Mouse (Mus musculus) gastrocnemius, postnatal 4 days (tissue): ENCODE measurements around the gene Prss46. TPM values are rescaled to one million over a fixed set of nuclear protein-coding genes. Genes with fewer than 3 reads are reported as not detected.

Experiments
- DNase-seq, 2 experiments: peaks; one replicate each; pipeline ENCODE4 v3.0.0; 2021 to 2022; ENCODE audit warnings: low spot score in 2 of 2, mixed read lengths in 2 of 2
- total RNA-seq, 2 experiments: library from RNA; stranded (reverse); gene quantifications; 2 replicates each; pipeline ENCODE4 v1.2.3; 2021

The Prss46 gene
- total RNA-seq, 2 experiments from 2014 or later = not detected

DNA sequence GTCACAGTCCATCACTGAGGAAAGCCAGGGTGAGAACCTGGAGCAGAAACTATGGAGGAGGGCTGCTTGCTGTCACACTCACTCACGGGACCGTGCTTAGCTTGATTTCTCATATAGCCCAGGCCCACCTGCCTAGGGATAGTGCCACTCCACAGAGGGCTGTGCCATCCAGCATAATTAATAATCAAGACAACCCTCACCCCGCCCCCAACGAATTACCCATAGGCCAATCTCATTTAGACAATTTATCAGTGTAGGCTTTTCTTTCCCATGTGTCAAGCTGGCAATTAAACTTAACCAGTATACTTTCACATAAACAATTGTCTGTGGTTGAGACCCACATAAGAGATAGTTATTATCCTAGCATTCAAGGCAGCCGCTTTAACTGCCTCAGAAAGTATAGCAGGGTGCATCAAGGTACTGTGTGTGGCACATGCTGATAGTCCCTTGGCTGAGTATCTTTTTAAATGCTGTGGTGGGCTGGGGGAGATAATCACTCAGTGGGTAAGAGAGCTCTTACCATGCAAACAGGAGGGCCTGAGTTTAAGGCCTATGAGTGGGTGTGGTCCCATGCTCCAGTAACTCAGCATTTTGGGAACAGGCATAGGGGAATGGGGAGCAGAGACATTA is 14.8 kb downstream of the Prss46 start:
- no peak for DNase-seq

GRCm38 (mm10) chr9:110871030-110871429 is 26.7 kb downstream of the Prss46 start:
- no peak for DNase-seq

DNA sequence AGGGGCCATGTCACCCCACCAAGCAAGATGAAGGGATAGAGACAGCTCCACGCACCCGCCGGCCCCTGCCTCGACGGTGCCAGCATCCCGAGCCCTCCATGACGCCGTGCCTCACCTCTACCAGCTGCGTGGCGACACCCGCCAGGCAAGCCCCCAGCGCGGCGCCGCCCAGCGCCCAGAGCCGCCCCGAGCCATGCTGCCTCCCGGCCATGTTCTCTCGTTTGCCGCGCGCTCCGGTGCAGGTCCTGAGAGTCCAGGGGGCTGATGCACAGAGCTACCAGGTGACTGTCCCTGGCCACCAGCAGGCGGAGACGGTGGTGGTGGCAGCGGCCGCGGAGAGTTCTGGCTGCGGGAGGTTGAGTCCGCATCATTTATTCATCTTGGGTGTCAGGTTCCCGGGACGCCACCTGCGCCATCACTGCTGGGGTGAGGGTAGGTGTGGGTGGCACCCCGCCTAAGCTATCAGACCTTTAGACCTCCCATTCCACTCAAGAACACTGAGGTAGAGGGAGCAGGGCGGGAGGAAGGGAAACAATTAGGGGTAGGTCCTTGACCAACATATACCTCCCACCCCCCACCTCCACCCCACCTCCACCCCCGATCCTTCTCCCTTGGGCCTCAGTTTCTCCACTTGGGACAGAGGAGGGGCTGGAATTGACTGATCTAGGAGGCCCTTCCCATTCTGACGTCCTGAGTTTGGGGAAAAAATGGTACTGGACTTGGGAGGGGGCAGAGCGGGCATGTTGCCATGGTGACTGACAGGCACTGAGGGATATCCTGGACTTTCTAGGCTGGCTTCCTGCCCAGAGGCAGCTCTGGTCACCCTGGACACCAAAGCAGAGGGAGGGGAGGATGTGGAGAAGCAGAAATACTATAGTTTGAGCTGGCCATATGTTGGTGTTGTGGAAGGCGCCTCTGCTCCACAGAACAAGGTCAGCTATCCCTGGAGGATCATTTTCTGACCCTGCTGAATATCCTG is 29.7 kb downstream of the Prss46 start:
- DNase-seq = no peak

DNA sequence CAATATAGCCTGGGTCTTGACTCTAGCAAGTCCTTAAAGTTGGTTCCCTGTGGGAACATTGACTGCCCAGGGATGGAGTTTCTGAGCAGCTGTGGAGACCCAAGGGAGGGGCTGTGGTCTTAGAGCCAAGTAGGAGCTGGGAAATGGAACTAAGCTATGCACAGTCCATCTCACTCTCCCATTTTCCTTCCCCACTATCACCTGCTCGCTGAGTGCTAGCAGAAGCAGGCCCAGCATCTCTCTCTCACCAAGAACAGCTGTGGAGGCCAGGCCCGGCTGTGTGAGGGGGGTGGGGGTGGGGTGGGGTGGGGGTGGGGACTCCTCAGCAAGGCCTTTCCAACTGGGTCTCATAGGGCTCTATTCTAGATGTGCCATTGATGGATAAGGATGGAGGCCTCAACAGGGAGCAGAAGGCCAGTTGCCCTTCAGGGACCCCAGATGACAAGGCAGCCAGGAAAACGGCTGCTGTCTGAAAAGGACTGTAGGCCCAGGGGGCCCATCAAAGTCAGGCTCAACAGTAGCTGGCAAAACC is 30.4 kb downstream of the Prss46 start:
- DNase-seq = no peak

DNA sequence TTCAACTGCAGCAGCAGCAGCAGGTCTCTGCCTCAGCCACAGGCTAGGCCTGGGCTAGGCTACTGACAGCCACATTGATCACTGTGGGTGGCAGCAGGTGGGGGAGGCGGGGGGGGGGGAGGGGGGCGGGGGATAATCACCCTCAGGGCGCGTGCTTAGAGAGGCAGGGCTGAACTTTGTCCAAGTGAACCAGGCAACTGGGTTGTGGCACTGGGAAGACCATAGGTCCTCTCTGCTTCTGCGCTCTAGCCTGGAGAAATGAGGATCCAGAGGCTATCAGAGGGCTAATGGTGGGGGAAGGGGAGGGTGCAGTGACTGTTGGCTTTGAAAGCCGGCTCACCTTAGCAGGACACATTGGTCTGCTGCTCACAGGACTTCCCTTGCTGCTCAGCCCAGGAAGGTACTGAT is 31.0 kb downstream of the Prss46 start:
- DNase-seq = no peak

GRCm38 (mm10) chr9:110877353-110877752 is 33.0 kb downstream of the Prss46 start:
- no peak for DNase-seq

DNA sequence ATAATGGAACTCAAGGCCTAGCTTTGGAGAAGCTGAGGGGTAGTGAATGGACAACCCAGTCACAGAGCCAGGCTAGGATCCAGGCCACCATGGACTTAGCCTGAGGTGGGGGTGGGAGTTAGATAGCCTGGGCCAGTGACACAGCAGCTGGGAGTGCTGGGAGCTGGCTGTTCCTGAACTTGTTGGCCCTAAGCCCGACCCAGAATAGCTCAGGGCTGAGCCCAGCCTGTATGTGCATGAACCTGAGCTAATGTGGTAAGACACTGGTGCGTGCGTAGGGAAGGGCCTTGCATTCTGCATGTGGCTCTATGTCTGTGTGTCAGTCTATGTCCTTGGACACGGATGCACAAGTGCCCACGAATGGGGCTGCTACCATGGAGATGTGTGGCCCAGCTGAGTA is 33.6 kb downstream of the Prss46 start:
- DNase-seq = peak; percentile 46 to 75

DNA sequence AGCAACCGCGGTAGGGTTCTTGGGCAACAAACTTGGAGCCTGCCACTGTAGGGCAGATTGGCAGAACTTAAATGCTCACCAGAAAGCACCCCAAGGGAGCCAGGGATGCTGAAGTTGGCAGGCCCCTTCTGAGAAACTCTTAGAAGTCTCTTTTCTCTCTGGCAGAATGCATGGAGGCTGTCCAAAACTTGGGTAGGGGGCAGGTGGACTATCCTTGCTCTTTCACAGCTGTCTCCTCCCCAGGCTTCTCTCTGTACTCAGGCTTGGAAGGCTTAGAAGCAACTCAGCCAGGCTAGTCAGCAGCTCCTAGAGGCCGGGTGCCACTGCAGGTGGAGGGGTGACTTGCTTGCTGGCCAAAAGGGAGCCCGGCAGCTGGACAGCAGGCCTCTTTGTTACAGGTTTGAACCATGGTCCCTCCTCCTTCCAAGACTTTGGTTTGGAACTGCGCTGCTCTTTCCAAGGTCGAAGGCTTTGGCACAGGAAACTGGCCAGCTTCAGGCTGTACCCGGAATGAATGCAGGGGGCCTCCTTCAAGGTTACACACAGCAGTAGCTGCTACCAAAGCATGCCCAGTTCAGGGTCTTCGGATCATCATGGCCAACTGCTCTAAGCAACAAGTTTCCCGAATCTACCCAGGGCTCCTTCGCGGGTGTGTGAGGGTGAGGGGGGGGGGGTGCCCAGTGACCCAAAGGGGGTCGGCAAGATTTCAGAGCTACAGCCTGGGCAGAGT is 35.0 kb downstream of the Prss46 start, which contains the start of gene Als2cl:
Als2cl (plus strand) TSS at position 680 of the 730 bp plus-strand sequence.
- no peak for DNase-seq

- peak; percentile 30 to 62 for DNase-seq
Measured at GRCm38 (mm10) chr9:110879998-110880561, 35.8 kb downstream of the Prss46 start, which contains the start of gene Tmie. Tmie (minus strand) TSS chr9:110880113.

DNA sequence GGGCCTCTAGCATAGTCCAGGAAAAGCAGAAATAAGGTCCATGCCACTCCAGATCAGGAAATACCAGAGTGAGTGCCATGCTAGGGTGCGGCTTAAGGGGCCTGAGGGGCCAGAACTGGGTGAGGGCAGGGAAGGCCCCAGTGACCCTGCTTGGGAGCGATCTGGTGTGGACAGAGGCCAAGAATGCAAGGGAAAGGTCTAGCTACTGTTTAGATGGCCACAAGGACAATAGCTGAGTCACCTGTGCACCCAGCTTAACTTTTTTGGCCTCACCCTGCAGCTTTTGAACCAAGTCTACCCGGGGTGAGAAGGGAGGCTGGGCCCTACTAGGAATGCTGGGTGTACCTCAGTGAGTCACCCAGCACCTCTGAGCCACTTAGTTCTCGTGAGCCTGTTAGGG is 36.5 kb downstream of the Prss46 start:
- DNase-seq = no peak

GRCm38 (mm10) chr9:110881953-110882352 is 37.6 kb downstream of the Prss46 start:
- no peak for DNase-seq

DNA sequence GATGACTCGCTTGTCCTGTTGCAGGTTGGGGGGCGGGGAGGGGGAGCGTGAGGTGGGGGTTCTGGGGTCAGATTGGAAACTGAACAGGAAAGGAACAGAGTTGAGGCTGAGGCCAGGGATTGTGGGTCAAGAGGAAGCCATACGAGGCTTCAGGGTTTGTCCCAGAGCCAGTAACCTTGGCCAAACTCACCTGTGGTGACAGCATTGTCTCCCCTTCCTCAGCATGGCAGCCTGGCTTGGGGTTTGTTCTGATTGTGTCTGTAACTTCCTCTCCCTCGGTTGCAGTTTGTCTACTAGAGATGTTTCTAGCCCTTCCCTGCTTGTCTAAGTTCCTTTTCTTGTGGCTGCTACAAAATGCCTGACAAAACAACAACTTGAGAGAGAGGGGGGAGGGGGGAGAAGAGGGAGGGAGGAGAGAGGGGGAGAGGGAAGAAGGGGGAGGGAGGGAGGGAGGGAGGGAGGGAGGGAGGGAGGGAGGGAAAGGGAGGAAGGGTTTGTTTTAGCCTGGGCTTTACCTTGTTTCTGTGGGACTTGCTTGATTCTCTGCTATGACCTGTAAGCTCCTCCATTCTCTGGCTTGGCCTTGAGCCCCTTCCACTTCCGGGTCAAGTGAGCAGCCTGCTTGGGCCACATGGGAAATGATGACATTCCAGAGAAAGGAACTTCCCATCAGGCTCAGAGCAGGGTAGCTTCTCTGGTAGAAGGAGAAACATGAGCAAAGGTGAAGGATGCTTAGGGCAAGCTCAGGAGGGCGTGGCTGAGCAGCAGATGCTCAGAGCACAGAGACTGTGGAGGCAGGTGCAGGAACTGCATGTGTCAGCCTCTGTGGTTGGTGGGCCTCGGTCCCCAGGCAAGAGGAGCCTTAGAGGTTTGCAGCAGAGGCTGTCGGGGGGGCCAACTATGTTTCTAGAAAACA is 43.3 kb downstream of the Prss46 start:
- no peak for DNase-seq

DNA sequence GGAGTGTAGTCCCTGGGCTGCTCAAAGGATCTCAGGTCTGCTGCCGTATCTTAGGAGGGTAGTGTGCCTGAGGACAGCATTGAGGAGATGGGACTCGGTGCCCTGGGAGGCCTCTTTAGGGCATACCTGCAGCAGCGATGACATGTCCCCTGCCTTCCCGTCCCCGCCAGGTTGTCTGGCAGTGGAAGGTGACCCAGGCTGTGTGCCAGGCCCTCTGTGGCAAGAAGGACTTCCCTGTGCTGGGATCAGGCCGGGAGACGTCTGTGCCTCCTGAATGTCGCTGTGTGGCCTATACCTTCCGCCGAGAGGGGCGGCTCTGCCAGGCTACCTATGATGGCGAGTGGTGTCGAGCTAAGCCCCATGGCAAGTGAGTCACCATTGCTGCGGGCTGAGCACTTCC is 44.6 kb downstream of the Prss46 start:
- DNase-seq = no peak

DNA sequence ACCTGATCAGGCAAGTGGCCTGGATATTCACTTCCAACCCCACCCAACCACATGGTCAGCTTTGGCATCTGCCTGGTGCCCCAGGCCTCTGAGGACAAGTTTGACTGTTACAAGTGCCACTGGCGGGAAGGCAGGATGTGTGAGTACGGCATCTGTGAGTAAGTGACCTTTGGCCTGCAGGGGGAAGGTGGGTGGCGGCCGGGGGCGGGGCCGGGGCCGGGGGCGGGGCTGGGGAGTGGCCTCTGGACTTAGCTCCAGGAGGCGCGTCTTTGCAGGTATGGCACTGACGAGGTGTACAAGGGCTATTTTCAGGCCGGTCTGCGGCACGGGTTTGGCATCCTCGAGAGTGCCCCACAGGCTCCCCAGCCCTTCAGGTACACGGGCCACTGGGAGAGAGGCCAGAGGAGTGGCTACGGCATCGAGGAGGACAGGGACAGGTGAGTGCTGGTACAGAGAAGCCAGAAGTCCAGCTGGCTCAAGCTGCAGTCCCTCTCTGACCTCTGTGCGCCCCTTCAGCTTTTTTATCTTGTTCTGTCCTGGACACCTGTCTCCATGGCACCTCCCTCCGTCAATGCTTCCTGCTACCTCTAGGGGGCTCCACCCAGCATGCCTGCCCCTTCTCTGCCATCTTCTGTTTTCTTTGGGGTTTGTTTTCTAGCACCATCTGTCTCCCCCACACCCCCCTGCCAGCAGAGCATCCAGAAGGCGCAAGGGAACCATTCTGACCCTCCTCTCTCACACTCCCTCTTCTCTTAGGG is 45.9 kb downstream of the Prss46 start:
- DNase-seq = no peak

DNA sequence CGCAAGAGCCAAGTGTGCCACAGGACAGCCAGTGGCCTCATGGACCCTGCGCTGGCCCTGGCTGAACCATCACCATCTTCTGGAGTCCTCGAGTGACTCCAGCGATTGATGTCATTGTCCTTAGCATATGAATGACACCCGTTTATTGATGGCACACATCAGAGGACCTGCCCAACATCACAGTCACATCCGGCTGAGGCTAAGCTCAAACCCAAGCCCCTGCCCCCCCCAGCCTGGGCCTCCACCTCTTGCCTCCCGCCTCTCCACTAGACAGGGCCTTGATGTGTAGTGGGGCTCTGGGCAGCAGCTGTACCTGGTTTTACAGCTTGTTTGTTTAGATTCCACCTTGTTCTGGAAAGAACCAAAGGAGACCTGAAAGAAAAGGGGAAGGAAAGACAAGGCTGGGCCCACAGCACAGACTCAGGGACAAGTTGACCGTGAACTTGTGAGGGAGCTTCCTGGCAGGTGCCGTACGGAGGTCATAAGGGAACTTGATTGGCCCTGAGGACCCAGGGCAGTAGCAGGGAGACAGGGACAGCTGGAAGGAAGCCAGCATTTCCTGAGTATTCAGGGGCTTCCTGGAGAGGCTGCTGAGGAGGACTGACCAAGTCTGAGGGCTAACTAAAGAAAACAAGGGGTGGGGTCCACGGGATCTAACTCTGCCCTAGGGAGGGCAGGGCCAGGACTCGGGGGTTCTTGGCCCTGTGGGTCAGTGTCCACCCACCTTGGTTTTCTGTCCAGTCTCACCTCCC is 46.9 kb downstream of the Prss46 start:
- no peak for DNase-seq

DNA sequence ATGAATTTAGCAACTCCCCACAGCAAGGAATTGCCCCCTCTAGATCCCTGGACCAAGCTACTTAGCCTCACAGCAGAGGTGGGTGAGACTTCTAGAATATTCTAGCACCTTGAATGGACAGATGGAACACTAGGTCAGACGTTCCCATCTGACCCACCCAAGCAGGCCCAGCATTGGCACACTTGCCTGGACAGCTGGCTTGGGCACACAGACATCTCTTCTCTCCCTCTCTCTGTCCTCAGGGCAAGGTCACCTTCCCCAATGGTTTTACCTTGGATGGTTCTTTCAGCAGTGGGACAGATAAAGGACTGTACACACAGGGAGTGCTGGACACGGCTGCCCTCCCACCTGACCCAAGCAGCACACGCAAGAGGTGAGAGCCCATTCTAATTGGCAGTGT is 48.2 kb downstream of the Prss46 start:
- no peak for DNase-seq

GRCm38 (mm10) chr9:110893429-110893828 is 49.1 kb downstream of the Prss46 start:
- no peak for DNase-seq

GRCm38 (mm10) chr9:110895507-110895906 is 51.2 kb downstream of the Prss46 start:
- DNase-seq = no peak
